Mouse (Mus musculus): ENCODE data around the gene Scp2.

- TF ChIP-seq CTCF (IDR thresholded peaks at IDR 0.05; ENCODE audit: borderline replicate concordance, insufficient read depth, low read depth, low read length) (no peak), POLR2A (IDR thresholded peaks at IDR 0.05; ENCODE audit: borderline replicate concordance, insufficient read depth, low read length) (no peak)
Observed at GRCm38 (mm10) chr4:108018961-108019921, 125.6 kb downstream of the Scp2 start.
